Mouse (Mus musculus) forebrain, embryonic 12.5 days (tissue): Measurements from ENCODE around the gene Zbtb38. TPM values are rescaled to one million over a fixed set of nuclear protein-coding genes. Genes with fewer than 3 reads are reported as not detected.

ENCODE experiments used
- ATAC-seq: fragments of 200-750 bp; cut with Nextera tagmentation; 2 replicates; pipeline ENCODE4 v1.8.0; 2017; ENCODE audit warnings: moderate TSS enrichment; ENCODE audit not compliant: low FRiP score
- H3K27ac ChIP-seq: fragments of 300-500 bp; sonication (generic); 2 replicates; pipeline ENCODE4 v1.5.1; 2016; ENCODE audit warnings: mild to moderate bottlenecking
- H3K27me3 ChIP-seq: fragments of 300-500 bp; sonication (generic); 2 replicates; pipeline ENCODE4 v1.6.1; 2016; ENCODE audit warnings: mild to moderate bottlenecking
- H3K36me3 ChIP-seq: fragments of 300-500 bp; sonication (generic); replicated peaks from 2 replicates; pipeline ENCODE4 v1.6.1; 2016; ENCODE audit warnings: mild to moderate bottlenecking
- H3K4me1 ChIP-seq: fragments of 300-500 bp; sonication (generic); 2 replicates; pipeline ENCODE4 v1.6.1; 2016
- H3K4me2 ChIP-seq: fragments of 300-500 bp; sonication (generic); 2 replicates; pipeline ENCODE4 v1.6.1; 2016; ENCODE audit warnings: mild to moderate bottlenecking, moderate library complexity
- H3K4me3 ChIP-seq: fragments of 300-500 bp; sonication (generic); replicated peaks from 2 replicates; pipeline ENCODE4 v1.5.1; 2016; ENCODE audit warnings: mild to moderate bottlenecking
- H3K9ac ChIP-seq: fragments of 300-500 bp; sonication (generic); 2 replicates; pipeline ENCODE4 v1.6.1; 2016; ENCODE audit warnings: mild to moderate bottlenecking
- H3K9me3 ChIP-seq: fragments of 300-500 bp; sonication (generic); 2 replicates; pipeline ENCODE4 v1.6.1; 2016
- WGBS: fragments of 180-500 bp; shearing (Covaris S2); methylation state at CpG from one replicate; pipeline ENCODE4 v1.1.7; 2016; 5-methylcytosine and 5-hydroxymethylcytosine counted together
- polyA plus RNA-seq: library from polyadenylated mRNA; unstranded; fragments of >200 nt; fragmentation: Nextera tagmentation; extraction: Ambion mirVana; gene quantifications from 2 replicates; pipeline ENCODE4 v1.2.1, GENCODE M21; 2016

Gene Zbtb38
- polyA plus RNA-seq, 1 experiment from 2014 or later: 15.7 TPM

DNA sequence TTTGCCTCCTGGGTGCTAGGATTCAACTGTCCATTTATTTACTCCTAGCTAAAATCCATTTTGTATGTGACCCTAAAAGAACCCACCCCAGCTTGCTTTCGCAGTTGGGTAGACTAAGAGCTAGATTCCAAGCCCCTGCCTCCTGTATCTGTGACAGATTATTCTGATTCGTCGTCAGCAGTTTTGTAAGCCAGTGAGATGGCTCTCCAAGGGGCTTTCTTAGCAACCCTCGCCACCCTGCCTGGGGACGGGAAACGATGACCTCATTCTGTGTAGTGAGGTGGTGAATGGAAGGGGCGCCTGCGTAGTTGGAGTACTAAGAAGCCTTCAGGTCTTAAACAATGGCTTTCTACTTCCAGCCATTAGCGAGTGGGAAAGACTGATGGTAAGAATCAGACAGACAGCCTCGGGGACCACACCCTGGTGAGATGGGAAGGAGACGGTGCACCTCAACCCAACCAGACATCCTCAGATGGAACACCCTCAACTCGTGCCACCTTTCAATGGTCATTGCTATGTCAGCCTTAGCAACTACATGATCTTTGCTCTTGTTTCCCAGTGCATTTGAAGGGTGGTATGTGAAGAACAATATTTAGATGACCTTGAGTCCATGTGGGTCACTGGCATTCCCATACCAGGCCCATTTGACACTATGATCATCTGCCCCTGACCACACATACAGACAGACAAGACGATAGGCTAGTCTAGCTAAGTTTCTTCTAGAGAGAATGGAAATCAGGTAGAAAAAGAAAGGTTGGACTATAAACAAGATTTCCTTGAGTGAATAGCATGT, 13.9 kb downstream of the Zbtb38 start:
- WGBS: 73% methylated on average over 13 of the region's 13 CpGs
- ATAC-seq: no peak
- Histone ChIP-seq H3K27ac (no peak overlapping the region), H3K4me1 (peaks cover 28% of the 10 kb centered on the region), H3K4me3 (no peak overlapping the region), H3K27me3 (no peaks in the 10 kb centered on the region), H3K4me2 (no peak overlapping the region), H3K9ac (no peak overlapping the region), H3K9me3 (no peaks in the 10 kb centered on the region), H3K36me3 (no peaks in the 10 kb centered on the region)

DNA sequence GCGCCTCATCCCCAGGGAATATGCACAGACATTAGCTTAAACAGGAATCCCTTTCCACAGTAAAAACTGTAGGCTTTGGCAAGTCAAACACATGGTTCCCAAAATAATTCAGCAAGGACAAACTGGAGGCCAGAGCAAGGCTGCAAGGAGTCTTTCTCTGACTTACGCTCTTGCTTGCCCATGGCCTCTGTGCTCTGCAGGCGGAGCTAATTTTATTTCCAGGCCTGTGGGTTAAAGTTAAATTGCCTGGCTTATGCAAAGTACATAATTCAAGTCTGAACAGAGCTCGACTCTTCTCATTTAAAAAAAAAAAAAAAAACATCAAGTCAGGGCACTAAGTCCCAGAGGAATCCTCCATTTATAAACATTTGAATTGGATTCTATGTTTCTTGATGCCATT, 16.7 kb downstream of the Zbtb38 start:
- Histone ChIP-seq H3K27ac (no peak overlapping the region), H3K4me3 (no peak overlapping the region), H3K4me1 (peaks cover 36% of the 10 kb centered on the region), H3K27me3 (no peaks in the 10 kb centered on the region), H3K4me2 (no peak overlapping the region), H3K9me3 (no peaks in the 10 kb centered on the region), H3K9ac (no peak overlapping the region), H3K36me3 (no peaks in the 10 kb centered on the region)
- no peak for ATAC-seq
- WGBS: 71% methylated on average over 4 of the region's 4 CpGs

DNA sequence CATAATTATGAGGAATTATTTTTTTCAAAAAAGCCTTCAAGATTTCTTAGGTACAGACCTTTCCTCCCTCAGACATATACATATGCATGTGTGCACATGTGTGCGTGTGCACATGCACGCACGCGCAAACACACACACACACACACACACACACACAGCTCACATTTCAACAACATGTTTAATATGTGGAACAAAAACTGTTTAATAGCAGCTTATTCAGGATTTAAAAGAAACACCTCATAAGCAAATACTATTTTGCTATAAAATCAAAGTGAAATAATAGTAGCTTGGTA, 19.3 kb downstream of the Zbtb38 start:
- Histone ChIP-seq H3K27ac (peak overlapping the region; percentile 84; the same call in 1 of the 2 replicates), H3K9ac (no peak overlapping the region), H3K9me3 (no peaks in the 10 kb centered on the region), H3K36me3 (no peaks in the 10 kb centered on the region), H3K4me2 (no peak overlapping the region), H3K4me1 (peaks cover 37% of the 10 kb centered on the region), H3K27me3 (no peaks in the 10 kb centered on the region), H3K4me3 (no peak overlapping the region)
- no peak for ATAC-seq
- 94% methylated on average over 4 of the region's 4 CpGs for WGBS

DNA sequence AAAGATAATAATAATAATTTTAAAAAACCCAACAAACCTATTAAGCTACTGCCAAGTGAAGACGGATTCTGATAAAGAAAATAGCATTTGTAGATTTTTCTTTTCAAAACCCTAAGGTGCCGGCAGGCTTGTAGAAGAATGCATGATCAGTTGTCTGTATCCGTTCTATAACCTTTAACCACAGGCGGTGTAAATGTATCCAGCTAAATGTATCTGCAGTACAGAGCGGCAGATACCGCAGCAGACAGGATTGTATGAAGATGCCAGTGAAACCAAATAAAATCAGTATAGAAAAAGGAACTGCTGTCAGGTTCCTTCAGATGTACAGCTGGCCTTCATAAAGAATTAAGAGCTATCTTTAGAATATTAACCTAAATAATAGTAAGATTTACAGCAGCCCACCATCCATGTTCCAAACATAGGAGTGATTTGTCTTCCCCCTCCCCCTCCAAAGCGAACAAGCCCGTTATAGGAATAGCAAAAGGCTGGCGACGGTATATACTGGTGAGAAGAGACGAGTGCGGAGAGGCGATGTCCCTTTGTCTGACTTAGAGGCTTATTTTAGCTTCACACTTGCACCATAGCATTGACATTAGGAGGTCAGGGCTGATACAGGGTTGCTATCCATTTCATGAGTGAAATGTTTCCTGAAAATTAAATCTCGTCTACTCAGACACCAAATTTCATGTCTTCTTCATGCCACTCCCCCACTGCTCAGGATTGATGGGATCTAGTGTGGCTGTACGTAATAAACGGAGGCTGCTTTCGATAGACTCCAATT, 19.8 kb downstream of the Zbtb38 start:
- no peaks in the 10 kb centered on the region for H3K9me3 ChIP-seq
- peak overlapping the region; percentile 84 for H3K27ac ChIP-seq
- peak; percentile 51; the same call in 1 of the 2 replicates for ATAC-seq
- no peaks in the 10 kb centered on the region for H3K36me3 ChIP-seq
- H3K4me3 ChIP-seq: peak overlapping the region; percentile 27
- peak overlapping the region; percentile 54; the same call in 1 of the 2 replicates for H3K9ac ChIP-seq
- WGBS: 65% methylated on average over 17 of the region's 17 CpGs
- H3K4me2 ChIP-seq: peak overlapping the region; percentile 44
- H3K4me1 ChIP-seq: peaks cover 39% of the 10 kb centered on the region
- H3K27me3 ChIP-seq: no peaks in the 10 kb centered on the region; the same call in 1 of the 2 replicates

DNA sequence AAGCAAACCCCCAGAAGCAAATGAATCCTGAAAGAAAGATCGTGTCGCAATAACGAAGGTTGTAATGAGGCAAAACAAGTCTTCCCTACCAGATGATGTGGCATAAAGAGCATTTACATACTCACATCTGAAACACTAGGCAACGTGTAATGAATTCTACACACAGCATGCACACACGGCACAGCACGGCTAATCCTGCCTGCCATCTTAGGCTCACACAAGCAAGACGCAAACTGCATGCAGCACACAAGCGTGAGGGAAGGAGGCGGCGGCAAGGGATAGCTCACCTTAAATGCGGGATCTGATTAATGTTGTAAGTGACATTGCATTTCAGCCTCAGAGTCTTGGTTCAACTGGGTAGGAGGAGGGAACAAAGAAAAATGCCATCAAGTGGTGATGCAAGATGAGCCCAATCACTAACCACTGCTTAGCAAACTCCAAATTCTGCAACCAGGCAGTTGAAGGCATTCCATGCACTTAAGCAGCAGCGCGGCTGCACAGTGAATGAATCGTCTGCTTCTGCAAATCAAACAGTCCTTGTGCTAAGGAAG, 20.6 kb downstream of the Zbtb38 start:
- peak; percentile 74 for ATAC-seq
- no peaks in the 10 kb centered on the region; the same call in 1 of the 2 replicates for H3K27me3 ChIP-seq
- H3K4me2 ChIP-seq: peak overlapping the region; percentile 44
- H3K4me1 ChIP-seq: peaks cover 47% of the 10 kb centered on the region
- no peaks in the 10 kb centered on the region for H3K9me3 ChIP-seq
- peak overlapping the region; percentile 84 for H3K27ac ChIP-seq
- no peaks in the 10 kb centered on the region for H3K36me3 ChIP-seq
- peak overlapping the region; percentile 54 for H3K9ac ChIP-seq
- 15% methylated on average over 14 of the region's 14 CpGs for WGBS
- peak overlapping the region; percentile 27 for H3K4me3 ChIP-seq

DNA sequence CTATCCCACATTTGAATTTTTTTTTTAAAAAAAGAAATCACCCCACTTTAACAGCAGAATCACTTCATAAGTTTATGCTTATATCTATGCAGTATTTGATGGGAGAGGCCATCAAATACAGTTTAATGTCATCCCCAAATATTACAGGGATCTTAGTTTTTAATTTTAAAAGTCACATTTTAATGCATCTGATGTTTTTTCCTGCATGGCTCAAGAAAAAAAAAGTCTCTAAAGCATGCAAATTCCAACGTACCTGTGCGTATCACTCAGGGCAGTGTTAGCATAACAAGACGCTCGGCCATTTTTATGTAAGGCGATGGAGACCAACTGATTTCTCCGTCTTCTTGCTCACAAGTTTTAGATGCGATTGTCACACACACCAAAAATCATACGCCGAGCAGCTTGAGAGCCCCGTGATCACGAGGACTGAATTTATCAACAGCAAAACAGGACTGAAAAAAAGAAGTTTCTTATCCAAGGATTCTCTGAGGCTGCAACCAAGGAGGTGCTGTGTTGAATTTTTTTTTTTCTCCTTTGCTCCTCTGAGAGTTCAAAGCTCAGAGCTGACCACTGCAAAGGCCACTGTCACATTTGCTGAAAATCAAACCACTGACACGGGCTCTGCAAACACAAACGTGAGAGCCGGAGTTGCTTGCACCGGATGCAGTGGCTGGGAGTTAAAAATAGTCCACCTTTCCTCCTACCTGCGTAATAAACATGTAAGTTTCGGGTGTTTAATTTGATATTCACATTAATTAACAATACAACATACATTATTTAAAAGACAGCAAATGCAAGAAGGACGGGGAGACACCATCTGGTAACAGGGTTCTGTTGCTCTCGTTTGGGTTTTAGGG, 21.4 kb downstream of the Zbtb38 start:
- Histone ChIP-seq H3K27me3 (no peaks in the 10 kb centered on the region; the same call in 1 of the 2 replicates), H3K9me3 (no peaks in the 10 kb centered on the region), H3K4me1 (peaks cover 55% of the 10 kb centered on the region), H3K4me3 (peak overlapping the region; percentile 27), H3K27ac (peak overlapping the region; percentile 84; the same call in 1 of the 2 replicates), H3K4me2 (peak overlapping the region; percentile 44), H3K9ac (peak overlapping the region; percentile 54), H3K36me3 (no peaks in the 10 kb centered on the region)
- 71% methylated on average over 19 of the region's 19 CpGs for WGBS
- no peak for ATAC-seq

DNA sequence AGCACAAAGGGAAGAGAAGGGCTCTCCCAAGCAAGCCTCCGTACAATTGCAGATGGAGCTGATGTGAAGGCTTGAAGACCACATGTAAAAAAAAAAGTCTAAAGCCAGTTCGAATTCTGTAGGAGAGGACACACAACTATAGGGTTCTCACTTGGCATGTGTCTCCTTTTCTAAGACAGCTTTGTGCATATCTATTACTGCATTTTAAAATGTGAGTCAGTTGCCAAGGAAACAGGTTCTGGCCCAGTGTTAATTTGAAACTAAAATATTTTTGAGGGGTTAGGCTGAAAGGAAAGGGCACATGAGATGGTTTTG, 22.4 kb downstream of the Zbtb38 start:
- Histone ChIP-seq H3K4me3 (no peak overlapping the region), H3K27ac (peak overlapping the region; percentile 21; the same call in 1 of the 2 replicates)

DNA sequence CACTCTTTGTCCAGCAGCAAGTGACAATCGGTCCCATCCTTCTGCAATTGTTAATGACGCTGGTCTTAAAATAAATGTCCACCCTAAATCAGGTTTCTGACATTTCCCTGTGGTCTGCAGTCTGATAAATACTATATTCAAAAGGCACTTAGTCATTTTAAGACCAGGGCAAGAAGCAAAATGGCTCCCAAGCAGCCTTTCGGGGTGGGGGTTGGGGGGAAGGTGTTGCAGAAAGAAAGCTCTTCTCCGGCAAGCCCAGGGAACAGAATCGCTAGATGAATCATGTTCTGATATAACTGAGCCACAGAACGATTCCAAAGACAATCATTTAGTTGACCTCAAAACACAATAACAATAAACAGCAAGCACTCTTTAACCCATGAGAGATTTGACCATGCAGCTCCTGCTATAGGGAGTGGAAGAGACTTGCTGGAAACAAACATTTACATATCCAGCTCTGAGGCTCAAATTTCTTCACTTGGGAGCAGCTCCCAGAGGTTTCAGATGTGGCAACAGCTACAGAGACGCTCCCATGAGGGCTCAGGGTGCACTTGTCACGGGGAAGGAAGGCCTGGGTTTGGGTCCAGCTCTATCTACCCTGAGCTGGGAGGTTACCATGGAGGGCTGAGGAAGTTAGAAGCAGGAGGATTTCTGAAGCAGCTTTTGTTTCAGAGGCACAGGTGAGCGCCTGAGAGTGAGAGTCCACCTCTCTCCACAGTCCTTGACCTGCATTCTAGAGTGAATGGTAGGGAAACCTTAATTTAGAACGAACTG, 22.9 kb downstream of the Zbtb38 start:
- Histone ChIP-seq H3K9ac (no peak overlapping the region), H3K36me3 (no peaks in the 10 kb centered on the region), H3K4me2 (peak overlapping the region; percentile 19; the same call in 1 of the 2 replicates), H3K27ac (peak overlapping the region; percentile 21; the same call in 1 of the 2 replicates), H3K4me1 (peaks cover 63% of the 10 kb centered on the region), H3K27me3 (no peaks in the 10 kb centered on the region; the same call in 1 of the 2 replicates), H3K9me3 (no peaks in the 10 kb centered on the region), H3K4me3 (no peak overlapping the region)
- 82% methylated on average over 10 of the region's 10 CpGs for WGBS
- no peak for ATAC-seq

More for the DNA sequence above, 22.4 kb downstream of the Zbtb38 start:
- Histone ChIP-seq H3K4me2 (peak overlapping the region; percentile 19; the same call in 1 of the 2 replicates), H3K27me3 (no peaks in the 10 kb centered on the region; the same call in 1 of the 2 replicates), H3K4me1 (peaks cover 58% of the 10 kb centered on the region), H3K9ac (no peak overlapping the region), H3K36me3 (no peaks in the 10 kb centered on the region), H3K9me3 (no peaks in the 10 kb centered on the region)
- no peak for ATAC-seq
- WGBS: 88% methylated on average over 2 of the region's 2 CpGs

DNA sequence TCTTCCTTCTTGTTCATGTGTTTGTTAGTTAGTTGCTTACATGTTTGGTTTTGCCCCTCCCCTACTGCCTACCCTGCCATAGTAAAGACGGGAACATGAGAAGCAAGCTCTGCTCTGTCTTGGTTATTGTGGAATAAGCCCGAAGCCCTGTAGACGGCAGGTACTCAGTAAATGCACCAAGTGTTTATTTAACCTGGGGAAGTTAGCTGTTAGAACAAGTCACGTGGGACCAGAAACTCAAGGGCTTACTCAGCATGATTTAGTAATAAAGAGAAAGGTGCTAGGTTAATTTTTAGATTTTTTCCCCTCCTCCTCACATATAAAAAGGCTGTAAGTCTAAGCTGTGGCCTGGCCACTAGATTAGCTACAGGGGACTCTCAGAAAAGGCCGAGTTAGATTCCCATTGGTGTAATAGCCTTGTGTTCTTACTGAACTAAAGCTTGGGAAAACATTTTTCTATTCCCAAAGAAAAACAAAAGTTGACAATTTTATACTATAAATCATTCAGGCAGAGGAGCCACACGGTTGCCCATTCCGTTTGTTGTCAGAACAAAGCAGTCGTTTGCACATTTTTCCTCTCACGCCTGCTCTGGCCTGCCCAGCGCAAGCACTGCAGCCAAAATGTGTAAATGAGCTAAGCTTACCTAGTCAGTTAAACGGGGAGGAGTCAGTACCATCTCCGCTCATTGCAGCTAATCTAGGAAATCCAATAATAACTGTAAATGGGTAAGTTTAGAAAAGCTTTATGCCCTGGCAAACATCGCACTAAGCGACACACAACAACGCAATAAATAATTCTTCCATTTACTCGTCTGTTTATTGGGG, 24.1 kb downstream of the Zbtb38 start:
- no peaks in the 10 kb centered on the region for H3K9me3 ChIP-seq
- WGBS: 71% methylated on average over 16 of the region's 16 CpGs
- ATAC-seq: no peak
- H3K4me1 ChIP-seq: peaks cover 61% of the 10 kb centered on the region
- no peak overlapping the region for H3K4me2 ChIP-seq
- peak overlapping the region; percentile 4; the same call in 1 of the 2 replicates for H3K27ac ChIP-seq
- no peaks in the 10 kb centered on the region for H3K36me3 ChIP-seq
- H3K9ac ChIP-seq: no peak overlapping the region
- H3K4me3 ChIP-seq: no peak overlapping the region
- no peaks in the 10 kb centered on the region; the same call in 1 of the 2 replicates for H3K27me3 ChIP-seq

DNA sequence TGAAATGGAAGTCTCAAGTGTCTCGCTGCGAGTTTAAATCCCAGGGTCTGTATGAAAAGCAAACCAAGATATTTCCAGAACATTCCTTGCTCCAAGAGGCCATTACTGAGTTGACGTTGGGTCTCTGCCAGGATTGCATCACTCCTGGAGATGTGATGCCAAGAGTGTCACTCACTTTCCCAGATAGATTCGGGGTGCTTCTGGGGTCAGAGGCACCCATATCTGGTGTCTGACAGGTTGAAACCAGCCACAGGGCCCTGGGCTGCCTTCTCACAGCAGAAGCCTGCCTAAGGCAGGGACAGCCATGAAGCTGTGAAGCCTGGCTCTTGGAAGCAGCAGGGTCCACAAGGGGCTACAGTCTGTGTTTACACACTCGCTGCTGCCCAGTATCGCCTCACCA, 24.9 kb downstream of the Zbtb38 start:
- no peaks in the 10 kb centered on the region for H3K9me3 ChIP-seq
- ATAC-seq: no peak
- H3K9ac ChIP-seq: no peak overlapping the region
- no peak overlapping the region for H3K4me3 ChIP-seq
- no peaks in the 10 kb centered on the region; the same call in 1 of the 2 replicates for H3K27me3 ChIP-seq
- H3K36me3 ChIP-seq: no peaks in the 10 kb centered on the region
- peak overlapping the region; percentile 4 for H3K27ac ChIP-seq
- WGBS: 94% methylated on average over 6 of the region's 6 CpGs
- H3K4me1 ChIP-seq: peaks cover 56% of the 10 kb centered on the region
- H3K4me2 ChIP-seq: no peak overlapping the region
